Mouse (Mus musculus) Patski (cell line): ENCODE measurements at regions not wholly inside any gene's neighbourhood (a gene's known extent, or its start where the extent isn't known, plus 50 kb on each side); places are given as distances from the start of the nearest gene placed in this dataset.

ENCODE experiments used
- ATAC-seq: fragments of 100-300 bp; one replicate; pipeline ENCODE4 v1.8.0; 2021
- CTCF ChIA-PET: fragments of 350-600 bp; sonication (Branson Sonifier 250); formaldehyde crosslinking; loops from one replicate; lab custom pipeline; 2022; ENCODE audit warnings: inconsistent platforms; lab: Charles Lee
- POLR2A ChIA-PET: fragments of 350-600 bp; sonication (Branson Sonifier 250); formaldehyde crosslinking; loops from one replicate; lab custom pipeline; 2022; ENCODE audit warnings: antibody characterized with exemption, inconsistent platforms; lab: Charles Lee
- DNase-seq: peaks from one replicate; pipeline ENCODE4 v3.0.0-alpha.2; 2011; ENCODE audit warnings: low read depth, low spot score
- H3K27me3 ChIP-seq: fragments of 371-371 bp; one replicate; pipeline ENCODE4 v1.5.1; 2021
- CTCF ChIP-seq: fragments of 100-300 bp; IDR thresholded peaks from one replicate; pipeline ENCODE4 v1.5.1; 2021
- in situ Hi-C: fragments of 300-500 bp; cut with MboI; formaldehyde crosslinking; loops from 3 replicates; pipeline ENCODE4 v1.11.1; 2018; ENCODE audit warnings: low pct_unique_long_range_greater_than_20kb, mixed read lengths

DNA sequence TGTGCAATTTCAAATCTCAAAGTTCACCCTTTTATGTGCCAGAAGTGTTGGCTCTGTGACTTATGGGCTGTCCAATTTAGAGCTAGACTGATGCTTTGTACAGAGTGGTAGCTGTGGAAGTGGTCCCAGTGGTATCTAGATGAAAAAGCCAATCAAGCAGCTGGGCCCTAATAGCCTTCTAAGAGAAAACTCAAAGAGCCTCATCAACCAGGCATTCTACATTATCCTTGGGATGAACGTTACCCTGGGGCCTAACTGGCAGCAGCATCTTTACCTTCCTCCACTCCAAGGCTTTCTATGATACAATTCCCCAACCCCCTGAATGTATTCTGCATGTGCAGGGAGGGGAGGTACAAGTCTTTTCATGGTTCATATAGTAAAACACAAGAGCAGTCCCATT, 140.4 kb downstream of the Gm11146 start:
- ATAC-seq = no peak
- no peak for TF ChIP-seq CTCF
- ChIA-PET POLR2A (no interaction called here), CTCF (interaction anchor here (1.4 to 2.0 kb wide), 2 partner anchors 16 to 17 kb away, joined by 4 to 5 read pairs; no protein-coding TSS in a partner anchor)
- no peak for DNase-seq
- in situ Hi-C loops = no loop called here
- no peaks in the 10 kb centered on the region for H3K27me3 ChIP-seq

GRCm38 (mm10) chr16:77459651-77460050, 142.2 kb downstream of the Gm11146 start:
- no peak for ATAC-seq
- POLR2A ChIA-PET = no interaction called here
- no peaks in the 10 kb centered on the region for H3K27me3 ChIP-seq
- CTCF ChIA-PET = interaction anchor here (1.2 kb wide), 1 partner anchor 68 kb away, joined by 3 read pairs; no protein-coding TSS in a partner anchor
- DNase-seq = no peak
- TF ChIP-seq CTCF = no peak
- in situ Hi-C loops = no loop called here

- ATAC-seq (no peak), DNase-seq (no peak)
- in situ Hi-C loops = loop anchor here (5.0 to 25.0 kb wide), 3 partner anchors 192 to 718 kb away; no protein-coding TSS in a partner anchor
- ChIA-PET POLR2A (no interaction called here), CTCF (interaction anchor here (0.7 to 2.6 kb wide), 9 partner anchors 13 to 278 kb away, joined by 3 to 12 read pairs (median 5); no protein-coding TSS in a partner anchor)
- no peaks in the 10 kb centered on the region for H3K27me3 ChIP-seq
- TF ChIP-seq CTCF = no peak
Observed at GRCm38 (mm10) chr16:77444647-77445046, 157.2 kb downstream of the Gm11146 start.

DNA sequence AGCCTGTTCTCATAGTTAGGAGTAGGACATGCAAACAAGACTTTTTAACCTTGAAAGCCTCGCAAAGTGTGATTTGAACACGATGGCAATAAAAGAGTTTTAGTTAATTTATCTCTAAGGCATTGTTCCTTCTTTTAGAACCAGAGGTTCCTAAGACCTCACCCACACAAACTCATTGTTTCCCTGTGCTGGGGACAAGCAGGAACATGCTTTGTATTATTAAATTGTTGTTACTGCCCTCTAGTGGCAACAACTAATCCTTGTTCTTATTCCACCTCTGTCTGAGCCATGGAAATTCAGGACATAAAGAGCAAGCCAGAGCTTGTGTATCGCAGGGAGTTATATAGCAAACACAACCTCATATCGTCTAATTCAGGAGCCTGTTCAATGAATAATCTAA, 157.9 kb downstream of the Gm11146 start:
- DNase-seq (no peak), ATAC-seq (peak; percentile 93)
- ChIA-PET POLR2A (no interaction called here), CTCF (interaction anchor here (0.7 to 2.6 kb wide), 15 partner anchors 12 to 277 kb away, joined by 3 to 12 read pairs (median 4); no protein-coding TSS in a partner anchor)
- peak; percentile 67 for TF ChIP-seq CTCF
- in situ Hi-C loops = loop anchor here (25.0 kb wide), 2 partner anchors 282 to 718 kb away; no protein-coding TSS in a partner anchor
- no peaks in the 10 kb centered on the region for H3K27me3 ChIP-seq

- H3K27me3 ChIP-seq = no peaks in the 10 kb centered on the region
- ATAC-seq = no peak
- in situ Hi-C loops = loop anchor here (25.0 kb wide), 2 partner anchors 281 to 719 kb away; no protein-coding TSS in a partner anchor
- CTCF ChIA-PET = interaction anchor here (0.8 to 2.6 kb wide), 11 partner anchors 12 to 191 kb away, joined by 3 to 12 read pairs (median 3); no protein-coding TSS in a partner anchor
- DNase-seq = no peak
- no peak for TF ChIP-seq CTCF
- POLR2A ChIA-PET = no interaction called here
Observed at GRCm38 (mm10) chr16:77443318-77443717, 158.6 kb downstream of the Gm11146 start.

DNA sequence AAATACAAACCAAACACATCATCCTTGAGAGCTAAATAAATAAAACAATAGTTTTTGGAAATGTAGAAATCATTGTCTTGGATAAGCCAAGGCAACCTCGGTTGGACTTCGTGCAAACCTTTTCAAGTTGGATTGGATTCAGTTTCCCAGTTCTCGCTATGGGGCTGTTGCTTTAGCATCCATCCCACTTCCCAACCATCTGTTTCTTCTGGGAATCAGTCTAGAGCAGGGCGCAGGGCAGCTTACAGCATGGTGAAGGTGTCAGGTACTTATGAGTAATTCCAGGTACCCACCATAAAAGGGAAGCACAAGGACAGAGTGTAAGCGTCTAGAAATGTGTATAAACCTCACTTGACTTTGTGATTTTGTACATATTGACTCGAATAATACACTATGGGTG, 159.0 kb downstream of the Gm11146 start:
- no peak for TF ChIP-seq CTCF
- in situ Hi-C loops = loop anchor here (25.0 kb wide), 2 partner anchors 281 to 719 kb away; no protein-coding TSS in a partner anchor
- POLR2A ChIA-PET = no interaction called here
- CTCF ChIA-PET = interaction anchor here (1.0 to 2.6 kb wide), 7 partner anchors 11 to 191 kb away, joined by 3 to 12 read pairs (median 3); no protein-coding TSS in a partner anchor
- ATAC-seq (no peak), DNase-seq (no peak)
- H3K27me3 ChIP-seq = no peaks in the 10 kb centered on the region

DNA sequence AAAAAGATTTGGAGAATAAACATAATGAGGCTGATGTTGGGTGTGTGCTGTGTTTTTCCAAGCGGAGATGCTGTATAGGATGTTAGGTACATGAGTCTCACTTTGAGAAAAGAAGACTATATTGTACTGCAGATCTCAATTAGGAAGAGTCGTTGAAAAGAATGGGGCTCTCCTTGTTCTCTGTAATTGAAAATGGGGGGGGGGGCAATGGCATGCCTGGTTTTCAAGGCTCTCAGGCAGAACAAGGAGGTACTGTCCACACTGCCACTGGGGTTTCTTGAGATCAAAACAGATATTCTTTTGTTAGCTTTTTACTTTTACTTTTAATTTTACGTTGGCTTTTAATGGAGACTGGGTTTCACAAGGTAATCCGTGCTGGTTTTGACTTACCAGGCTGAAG, 170.5 kb downstream of the Gm11146 start:
- ATAC-seq (no peak), DNase-seq (no peak)
- in situ Hi-C loops = loop anchor here (25.0 kb wide), 2 partner anchors 269 to 731 kb away; no protein-coding TSS in a partner anchor
- CTCF ChIA-PET = interaction anchor here (1.3 kb wide), 1 partner anchor 12 kb away, joined by 3 read pairs; no protein-coding TSS in a partner anchor
- no peak for TF ChIP-seq CTCF
- H3K27me3 ChIP-seq = no peaks in the 10 kb centered on the region
- POLR2A ChIA-PET = interaction anchor here (0.6 kb wide), 1 partner anchor 252 kb away, joined by 4 read pairs; no protein-coding TSS in a partner anchor

DNA sequence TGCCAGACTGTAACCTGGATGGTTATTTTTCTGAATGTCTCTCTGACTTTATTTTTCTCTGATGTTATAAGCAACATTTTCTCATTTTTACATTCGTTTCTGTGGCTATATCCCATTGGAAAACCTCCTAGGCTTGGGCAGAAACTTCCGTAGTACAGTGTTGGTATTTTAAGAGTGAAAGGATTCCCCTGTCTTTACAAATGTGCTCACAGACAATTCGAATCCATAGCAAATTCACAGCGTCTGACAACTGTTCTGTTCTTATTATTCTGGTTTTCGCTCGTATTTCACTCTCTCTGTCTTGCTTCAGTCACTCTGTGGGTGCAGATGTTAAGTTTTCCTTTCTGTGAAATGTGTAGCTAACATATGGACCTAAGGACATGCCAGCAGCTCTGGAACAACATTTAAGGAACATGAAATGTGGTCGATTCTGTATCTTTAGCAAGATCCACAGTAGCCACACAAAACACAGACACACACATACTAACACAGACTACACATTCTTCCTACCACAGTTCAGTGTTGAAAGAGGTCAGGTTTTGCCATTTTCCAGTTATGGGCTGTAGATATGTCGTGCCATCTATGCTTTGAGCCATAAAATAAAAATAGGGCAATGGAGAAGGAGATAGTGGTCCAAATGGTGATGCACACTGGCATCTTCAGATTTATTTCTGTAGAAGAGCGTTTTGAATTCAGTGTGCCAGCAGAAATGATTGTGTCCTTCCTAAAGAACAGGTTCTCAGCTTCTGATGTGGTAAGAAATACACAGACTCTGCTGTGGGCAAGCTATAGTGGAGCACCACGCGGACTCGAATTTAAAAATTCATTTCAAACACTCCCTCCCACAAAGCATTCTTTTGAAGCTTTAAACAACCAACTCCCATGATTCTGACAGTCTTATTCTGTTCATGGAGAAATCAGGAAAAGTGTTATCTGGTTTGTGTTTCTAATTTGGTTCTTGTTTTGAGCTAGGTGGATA, 179.2 kb downstream of the Gm11146 start:
- H3K27me3 ChIP-seq = no peaks in the 10 kb centered on the region
- DNase-seq (no peak), ATAC-seq (no peak)
- no peak for TF ChIP-seq CTCF
- POLR2A ChIA-PET = interaction anchor here (0.5 to 4.3 kb wide), 2 partner anchors 93 to 964 kb away, joined by 3 to 24 read pairs; no protein-coding TSS in a partner anchor
- CTCF ChIA-PET = interaction anchor here (0.8 to 4.6 kb wide), 5 partner anchors 21 to 113 kb away, joined by 3 to 23 read pairs (median 4); no protein-coding TSS in a partner anchor
- in situ Hi-C loops = loop anchor here (5.0 kb wide), 1 partner anchor 75 kb away; no protein-coding TSS in a partner anchor

DNA sequence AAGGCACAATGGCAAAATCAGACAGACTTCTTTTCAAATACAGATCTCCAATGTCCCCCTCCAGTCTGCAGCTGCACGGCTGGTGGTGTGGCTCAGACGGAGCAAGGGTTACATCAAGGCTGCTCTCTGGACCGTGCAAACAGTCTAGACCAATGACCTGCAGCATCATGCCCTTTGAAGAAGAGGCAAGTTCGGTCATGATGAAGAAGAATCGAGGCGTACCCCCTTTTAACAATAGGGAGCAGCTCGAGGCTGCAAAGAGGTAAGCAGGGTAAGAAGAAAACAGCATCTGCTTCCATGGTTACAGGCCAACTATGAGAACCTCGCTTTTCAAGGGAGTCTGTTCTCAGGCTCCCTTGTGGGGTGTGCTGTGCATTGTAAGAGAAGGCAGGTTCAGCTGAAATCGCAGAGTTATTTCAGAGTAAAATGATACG, 180.3 kb downstream of the Gm11146 start:
- ChIA-PET CTCF (interaction anchor here (1.7 to 4.6 kb wide), 3 partner anchors 12 to 92 kb away, joined by 7 to 23 read pairs (median 12); no protein-coding TSS in a partner anchor), POLR2A (interaction anchor here (0.5 to 4.3 kb wide), 3 partner anchors 92 to 965 kb away, joined by 3 to 24 read pairs (median 4); no protein-coding TSS in a partner anchor)
- DNase-seq = no peak
- TF ChIP-seq CTCF = no peak
- in situ Hi-C loops = loop anchor here (5.0 kb wide), 1 partner anchor 76 kb away; no protein-coding TSS in a partner anchor
- no peaks in the 10 kb centered on the region for H3K27me3 ChIP-seq
- ATAC-seq = peak; percentile 74
